Mouse (Mus musculus) left cerebral cortex, adult 18-20 months (tissue): Measurements from ENCODE around the gene Nme7. TPM values are rescaled to one million over a fixed set of nuclear protein-coding genes. Genes with fewer than 3 reads are reported as not detected.

ENCODE experiments used
- DNase-seq, 2 experiments: peaks; one replicate each; pipeline ENCODE4 v3.0.0; 2021 to 2022; ENCODE audit warnings: low spot score in 2 of 2, mixed read lengths in 1 of 2
- total RNA-seq, 2 experiments: library from RNA; stranded (reverse); gene quantifications; 2 replicates each; pipeline ENCODE4 v1.2.3; 2021

The Nme7 gene
- total RNA-seq, 2 experiments from 2014 or later: 22.2 to 23.2 TPM

GRCm38 (mm10) chr1:164426227-164426626, 122.3 kb downstream of the Nme7 start:
- no peak for DNase-seq

GRCm38 (mm10) chr1:164427777-164428176, 123.9 kb downstream of the Nme7 start:
- DNase-seq: no peak

- no peak for DNase-seq
Observed at GRCm38 (mm10) chr1:164428644-164429043, 124.7 kb downstream of the Nme7 start.

GRCm38 (mm10) chr1:164432649-164433048, 128.7 kb downstream of the Nme7 start:
- no peak for DNase-seq

- peak in 1 of 2 experiments; percentile 4 for DNase-seq
Observed at GRCm38 (mm10) chr1:164434049-164434448, 130.1 kb downstream of the Nme7 start.

- peak in 1 of 2 experiments; percentile 16 for DNase-seq
Observed at GRCm38 (mm10) chr1:164436749-164437148, 132.8 kb downstream of the Nme7 start.

GRCm38 (mm10) chr1:164440230-164440629, 136.3 kb downstream of the Nme7 start:
- DNase-seq: no peak

- no peak for DNase-seq
Observed at GRCm38 (mm10) chr1:164440708-164441407, 136.9 kb downstream of the Nme7 start.

- no peak for DNase-seq
Observed at GRCm38 (mm10) chr1:164441408-164441974, 137.6 kb downstream of the Nme7 start.

- no peak for DNase-seq
Observed at GRCm38 (mm10) chr1:164445620-164446162, 141.8 kb downstream of the Nme7 start.

- no peak for DNase-seq
Observed at GRCm38 (mm10) chr1:164446535-164446934, 142.6 kb downstream of the Nme7 start.

- no peak for DNase-seq
Observed at GRCm38 (mm10) chr1:164447521-164447920, 143.6 kb downstream of the Nme7 start.

- no peak for DNase-seq
Observed at GRCm38 (mm10) chr1:164449626-164450025, 145.7 kb downstream of the Nme7 start.

- no peak for DNase-seq
Observed at GRCm38 (mm10) chr1:164450231-164450630, 146.3 kb downstream of the Nme7 start.

- DNase-seq: no peak
Observed at GRCm38 (mm10) chr1:164450644-164451043, 146.7 kb downstream of the Nme7 start.

- DNase-seq: no peak
Observed at GRCm38 (mm10) chr1:164451346-164451745, 147.4 kb downstream of the Nme7 start.

- DNase-seq: no peak
Observed at GRCm38 (mm10) chr1:164452580-164452979, 148.7 kb downstream of the Nme7 start.

- no peak for DNase-seq
Observed at GRCm38 (mm10) chr1:164453146-164453545, 149.2 kb downstream of the Nme7 start.

GRCm38 (mm10) chr1:164453739-164454138, 149.8 kb downstream of the Nme7 start:
- DNase-seq: peak in 1 of 2 experiments; percentile 8

GRCm38 (mm10) chr1:164454747-164455400, 151.0 kb downstream of the Nme7 start:
- DNase-seq: peak; percentile 76 to 81

- peak in 1 of 2 experiments; percentile 22 for DNase-seq
Observed at GRCm38 (mm10) chr1:164455614-164456013, 151.7 kb downstream of the Nme7 start.

- peak in 1 of 2 experiments; percentile 51 for DNase-seq
Observed at GRCm38 (mm10) chr1:164456065-164456464, 152.1 kb downstream of the Nme7 start.
